ENCODE assay signal across 27 mouse cellular contexts in genomic region chr2:148041381-148041780, GRCm38 (mm10). TPM values are rescaled to one million over a fixed set of nuclear protein-coding genes. Genes with fewer than 3 reads are reported as not detected.
A peak's percentile ranks its signal among the peaks of the same experiment; 100 is the strongest.
DNase-seq lines count a peak whose midpoint lies in the region; ATAC-seq lines count a peak whose summit lies in the region.
"Had no signal": no experiment of that assay in that cellular context is flagged by ENCODE, and none has a peak within 500 bp of the region (broad histone marks: within the 10 kb centered on the region; RNA-seq: fewer than 3 reads in every experiment).

No protein-coding gene starts in this region.

- peak overlapping the region; percentile 46; the same call in 1 of the 2 replicates for H3K4me3 ChIP-seq in lung, embryonic 15.5 days
- H3K4me3 ChIP-seq in midbrain, embryonic 11.5 days (ENCODE audit: low read depth, low read length) = no peak overlapping the region
- H3K4me3 ChIP-seq in midbrain, embryonic 15.5 days = no peak overlapping the region
- no peak overlapping the region for H3K4me3 ChIP-seq in midbrain, embryonic 13.5 days (replicated peaks)
- H3K4me3 ChIP-seq: embryonic facial prominence, embryonic 13.5 days; forebrain, embryonic 12.5 days had no signal

- ATAC-seq in lung, embryonic 15.5 days (ENCODE audit: borderline replicate concordance, extremely low read depth, low FRiP score, low TSS enrichment) = no peak
- no peak for ATAC-seq in midbrain, embryonic 11.5 days (ENCODE audit: low FRiP score)
- ATAC-seq in midbrain, embryonic 15.5 days (replicated peaks) = no peak
- no peak for ATAC-seq in midbrain, embryonic 13.5 days
- ATAC-seq: CD4-positive, CD25-positive, alpha-beta regulatory T cell, adult 4 months; forebrain, embryonic 16.5 days had no signal

- peak overlapping the region; percentile 54 for H3K4me2 ChIP-seq in lung, embryonic 15.5 days
- peak overlapping the region; percentile 37 for H3K4me2 ChIP-seq in midbrain, embryonic 11.5 days
- H3K4me2 ChIP-seq in midbrain, embryonic 15.5 days = no peak overlapping the region
- H3K4me2 ChIP-seq in midbrain, embryonic 13.5 days (replicated peaks) = peak overlapping the region; percentile 25
- H3K4me2 ChIP-seq: embryonic facial prominence, embryonic 13.5 days; forebrain, embryonic 12.5 days had no signal

- H3K27me3 ChIP-seq in lung, embryonic 15.5 days = peaks cover 99% of the 10 kb centered on the region
- H3K27me3 ChIP-seq in midbrain, embryonic 11.5 days (ENCODE audit: control insufficient read depth, insufficient read depth, low read length) = peaks cover 100% of the 10 kb centered on the region
- peaks cover 91% of the 10 kb centered on the region for H3K27me3 ChIP-seq in midbrain, embryonic 15.5 days (replicated peaks)
- peaks cover 100% of the 10 kb centered on the region for H3K27me3 ChIP-seq in midbrain, embryonic 13.5 days

- H3K9me3 ChIP-seq in lung, embryonic 15.5 days = no peaks in the 10 kb centered on the region
- no peaks in the 10 kb centered on the region for H3K9me3 ChIP-seq in midbrain, embryonic 11.5 days (ENCODE audit: control insufficient read depth, low read length)
- H3K9me3 ChIP-seq in midbrain, embryonic 15.5 days = no peaks in the 10 kb centered on the region
- no peaks in the 10 kb centered on the region for H3K9me3 ChIP-seq in midbrain, embryonic 13.5 days
- H3K9me3 ChIP-seq: embryonic facial prominence, embryonic 13.5 days; forebrain, embryonic 12.5 days; heart, embryonic 12.5 days; hindbrain, embryonic 10.5 days had no signal

- 19% methylated on average over 5 of the region's 5 CpGs for WGBS in lung, embryonic 15.5 days
- WGBS in midbrain, embryonic 11.5 days = 3% methylated on average over 5 of the region's 5 CpGs
- 6% methylated on average over 5 of the region's 5 CpGs for WGBS in midbrain, embryonic 15.5 days
- 6% methylated on average over 5 of the region's 5 CpGs for WGBS in midbrain, embryonic 13.5 days

- 0 out of 2 replicates have a peak overlapping the region, but pooled peaks have one; percentile 66 for H3K9ac ChIP-seq in lung, embryonic 15.5 days
- H3K9ac ChIP-seq in midbrain, embryonic 11.5 days (ENCODE audit: low read length) = peak overlapping the region; percentile 10; the same call in 1 of the 2 replicates
- H3K9ac ChIP-seq in midbrain, embryonic 15.5 days = no peak overlapping the region
- no peak overlapping the region for H3K9ac ChIP-seq in midbrain, embryonic 13.5 days (replicated peaks)
- H3K9ac ChIP-seq: embryonic facial prominence, embryonic 13.5 days; forebrain, embryonic 12.5 days; heart, embryonic 12.5 days had no signal

- peak; percentile 37 for DNase-seq in embryo, embryonic 10.5 days (ENCODE audit: low spot score)
- no peak for DNase-seq in embryo, embryonic 9.5 days (ENCODE audit: extremely low spot score)
- DNase-seq in lung, postnatal 4 days = no peak
- peak; percentile 90 for DNase-seq in midbrain, embryonic 11.5 days (ENCODE audit: low spot score, missing footprints)
- DNase-seq in gastrocnemius, postnatal 10 days = no peak
- DNase-seq: adrenal gland, adult 8-10 months; adrenal gland, postnatal 36 days; B cell, adult 2 months; cerebellum, adult 8-10 months; cerebellum, postnatal 14 days; gastrocnemius, postnatal 25 days had no signal

- peaks cover 14% of the 10 kb centered on the region for H3K4me1 ChIP-seq in lung, embryonic 15.5 days
- peaks cover 5% of the 10 kb centered on the region for H3K4me1 ChIP-seq in midbrain, embryonic 11.5 days (ENCODE audit: control insufficient read depth, insufficient read depth, low read length)
- peaks cover 8% of the 10 kb centered on the region; the same call in 1 of the 2 replicates for H3K4me1 ChIP-seq in midbrain, embryonic 15.5 days
- H3K4me1 ChIP-seq in midbrain, embryonic 13.5 days (replicated peaks) = peaks cover 13% of the 10 kb centered on the region

- peak overlapping the region; percentile 95 for H3K27ac ChIP-seq in lung, embryonic 15.5 days
- no peak overlapping the region for H3K27ac ChIP-seq in midbrain, embryonic 11.5 days (ENCODE audit: low read depth, low read length)
- no peak overlapping the region for H3K27ac ChIP-seq in midbrain, embryonic 15.5 days
- peak overlapping the region; percentile 67; the same call in 1 of the 2 replicates for H3K27ac ChIP-seq in midbrain, embryonic 13.5 days
- H3K27ac ChIP-seq: embryonic facial prominence, embryonic 13.5 days; forebrain, embryonic 12.5 days; hindbrain, embryonic 10.5 days had no signal

- H3K36me3 ChIP-seq in lung, embryonic 15.5 days = no peaks in the 10 kb centered on the region
- no peaks in the 10 kb centered on the region for H3K36me3 ChIP-seq in midbrain, embryonic 11.5 days (ENCODE audit: control insufficient read depth, insufficient read depth, low read length)
- no peaks in the 10 kb centered on the region for H3K36me3 ChIP-seq in midbrain, embryonic 15.5 days (replicated peaks)
- H3K36me3 ChIP-seq in midbrain, embryonic 13.5 days = no peaks in the 10 kb centered on the region
- H3K36me3 ChIP-seq: embryonic facial prominence, embryonic 13.5 days; forebrain, embryonic 12.5 days; G1E; heart, embryonic 12.5 days; hindbrain, embryonic 10.5 days had no signal

RNA-seq across cellular contexts. Expression of gene Foxa2, which starts 5.4 kb away (rescaled TPM):
- polyA plus RNA-seq in lung, embryonic 15.5 days (2015; fragmentation: Nextera tagmentation; extraction: Ambion mirVana) = 38.4 and 40.6 TPM in 2 replicates
- polyA plus RNA-seq in midbrain, embryonic 11.5 days (2014; fragmentation: Nextera tagmentation; extraction: Ambion mirVana) = 15.1 and 17.9 TPM in 2 replicates
- polyA plus RNA-seq in midbrain, embryonic 15.5 days (2015; fragmentation: Nextera tagmentation; extraction: Ambion mirVana) = 5.2 and 6.1 TPM in 2 replicates
- polyA plus RNA-seq in midbrain, embryonic 13.5 days (2015; fragmentation: Nextera tagmentation; extraction: Ambion mirVana) = 4.0 and 9.2 TPM in 2 replicates
- not detected for total RNA-seq in gastrocnemius, postnatal 10 days (2021)
- total RNA-seq: adrenal gland, adult 8-10 months; adrenal gland, postnatal 36 days; common myeloid progenitor, adult 5-6 weeks; gastrocnemius, adult 18-20 months; gastrocnemius, postnatal 25 days; granulocyte monocyte progenitor cell, adult 5-6 weeks; heart, adult 8-10 months; heart, postnatal 25 days had no signal
- polyA plus RNA-seq: CD4-positive, CD25-positive, alpha-beta regulatory T cell, adult 4 months; forebrain, embryonic 16.5 days; frontal cortex, adult 2 months; G1E had no signal

Comparison
In these comparisons a context has a peak if more than half of its experiments do, and no peak if none do; other contexts are left out.
1. DNase-seq: peak in embryo, embryonic 10.5 days (single experiment) and midbrain, embryonic 11.5 days (single experiment); none in embryo, embryonic 9.5 days (single experiment), lung, postnatal 4 days (0 of 2) and gastrocnemius, postnatal 10 days (single experiment).
2. H3K27ac ChIP-seq: peak in lung, embryonic 15.5 days (single experiment) and midbrain, embryonic 13.5 days (single experiment); none in midbrain, embryonic 11.5 days (single experiment) and midbrain, embryonic 15.5 days (single experiment).
3. H3K9ac ChIP-seq: peak in lung, embryonic 15.5 days (single experiment) and midbrain, embryonic 11.5 days (single experiment); none in midbrain, embryonic 15.5 days (single experiment) and midbrain, embryonic 13.5 days (single experiment).